Mouse (Mus musculus): ENCODE data around the gene Sbno2.
A peak's percentile ranks its signal among the peaks of the same experiment; 100 is the strongest.

Sbno2 gene

GRCm38 (mm10) chr10:80091527-80091926, 13.8 kb downstream of the Sbno2 start:
- DNase-seq (ENCODE audit: low spot score in 2 of 2) = no peak

GRCm38 (mm10) chr10:80089146-80089545, 16.2 kb downstream of the Sbno2 start:
- no peak for DNase-seq (ENCODE audit: low spot score in 2 of 2)

GRCm38 (mm10) chr10:80087483-80087882, 17.9 kb downstream of the Sbno2 start:
- no peak for DNase-seq (ENCODE audit: low spot score in 2 of 2)

GRCm38 (mm10) chr10:80086847-80087246, 18.5 kb downstream of the Sbno2 start:
- no peak for DNase-seq (ENCODE audit: low spot score in 2 of 2)

- no peak for DNase-seq (ENCODE audit: low spot score in 2 of 2)
Measured at GRCm38 (mm10) chr10:80084817-80085487, 20.4 kb downstream of the Sbno2 start.

GRCm38 (mm10) chr10:80081075-80081474, 24.3 kb downstream of the Sbno2 start:
- DNase-seq (ENCODE audit: low spot score in 2 of 2) = no peak

GRCm38 (mm10) chr10:80080396-80081070, 24.8 kb downstream of the Sbno2 start:
- no peak for DNase-seq (ENCODE audit: low spot score in 2 of 2)

GRCm38 (mm10) chr10:80078366-80078765, 27.0 kb downstream of the Sbno2 start:
- DNase-seq (ENCODE audit: low spot score in 2 of 2) = no peak

- no peak for DNase-seq (ENCODE audit: low spot score in 2 of 2)
Measured at GRCm38 (mm10) chr10:80077312-80077711, 28.1 kb downstream of the Sbno2 start.

- no peak for DNase-seq (ENCODE audit: low spot score in 2 of 2)
Measured at GRCm38 (mm10) chr10:80076386-80076785, 29.0 kb downstream of the Sbno2 start.

- no peak for DNase-seq (ENCODE audit: low spot score in 2 of 2)
Measured at GRCm38 (mm10) chr10:80075924-80076323, 29.4 kb downstream of the Sbno2 start.

GRCm38 (mm10) chr10:80074813-80075601, 30.4 kb downstream of the Sbno2 start:
- no peak for DNase-seq (ENCODE audit: low spot score in 2 of 2)

- no peak for DNase-seq (ENCODE audit: low spot score in 2 of 2)
Measured at GRCm38 (mm10) chr10:80072623-80073489, 32.5 kb downstream of the Sbno2 start.

GRCm38 (mm10) chr10:80071516-80071900, 33.9 kb downstream of the Sbno2 start:
- no peak for DNase-seq (ENCODE audit: low spot score in 2 of 2)

- peak in 1 of 2 experiments; percentile 63 for DNase-seq (ENCODE audit: low spot score in 2 of 2)
Measured at GRCm38 (mm10) chr10:80070837-80071515, 34.4 kb downstream of the Sbno2 start.

GRCm38 (mm10) chr10:80069948-80070450, 35.4 kb downstream of the Sbno2 start:
- DNase-seq (ENCODE audit: low spot score in 2 of 2) = no peak

- DNase-seq (ENCODE audit: low spot score in 2 of 2) = no peak
Measured at GRCm38 (mm10) chr10:80069251-80069650, 36.1 kb downstream of the Sbno2 start.

GRCm38 (mm10) chr10:80063877-80064650, 41.3 kb downstream of the Sbno2 start:
- no peak for DNase-seq (ENCODE audit: low spot score in 2 of 2)

- peak in 1 of 2 experiments; percentile 69 for DNase-seq (ENCODE audit: low spot score in 2 of 2)
Measured at GRCm38 (mm10) chr10:80063104-80063503, 42.3 kb downstream of the Sbno2 start.
